Mouse (Mus musculus) embryo, embryonic 9.5 days (tissue): ENCODE data around the gene Rad17.

Source experiments
- DNase-seq: peaks from one replicate; pipeline ENCODE4 v3.0.0-alpha.2; 2017; ENCODE audit errors: extremely low spot score

The Rad17 gene

GRCm38 (mm10) chr13:100650550-100651438 is at the start of gene Rad17, which contains the start of gene Ak6:
TSS of gene Rad17 (minus strand) at chr13:100651051.
TSS of gene Ak6 (plus strand) at chr13:100650979.
- DNase-seq = peak; percentile 94

- DNase-seq = no peak
Observed at GRCm38 (mm10) chr13:100698866-100699265, 48.0 kb upstream of the Rad17 start.

- DNase-seq = no peak
Observed at GRCm38 (mm10) chr13:100697541-100697940, 46.7 kb upstream of the Rad17 start.

GRCm38 (mm10) chr13:100687513-100687912 is 36.7 kb upstream of the Rad17 start:
- no peak for DNase-seq

GRCm38 (mm10) chr13:100684355-100684754 is 33.5 kb upstream of the Rad17 start:
- DNase-seq = no peak

GRCm38 (mm10) chr13:100682837-100683236 is 32.0 kb upstream of the Rad17 start:
- no peak for DNase-seq

- DNase-seq = no peak
Observed at GRCm38 (mm10) chr13:100681615-100682014, 30.8 kb upstream of the Rad17 start.

GRCm38 (mm10) chr13:100675936-100676635 is 25.2 kb upstream of the Rad17 start:
- no peak for DNase-seq

- no peak for DNase-seq
Observed at GRCm38 (mm10) chr13:100670181-100670741, 19.4 kb upstream of the Rad17 start.

- peak; percentile 67 for DNase-seq
Observed at GRCm38 (mm10) chr13:100669291-100670022, 18.6 kb upstream of the Rad17 start, which contains the start of gene Ccdc125. TSS of gene Ccdc125 (plus strand) at chr13:100669717.

- peak; percentile 54 for DNase-seq
Observed at GRCm38 (mm10) chr13:100659864-100660456, 9.1 kb upstream of the Rad17 start.

GRCm38 (mm10) chr13:100658091-100658490 is 7.2 kb upstream of the Rad17 start:
- DNase-seq = no peak

GRCm38 (mm10) chr13:100651439-100652186 is 762 bp upstream of the Rad17 start, which contains the start of gene Taf9:
TSS of gene Taf9 (plus strand) at chr13:100651579.
- DNase-seq = no peak

GRCm38 (mm10) chr13:100648223-100648622 is 2.6 kb downstream of the Rad17 start:
- DNase-seq = no peak

- DNase-seq = no peak
Observed at GRCm38 (mm10) chr13:100642471-100643209, 8.2 kb downstream of the Rad17 start.

GRCm38 (mm10) chr13:100634106-100634691 is 16.7 kb downstream of the Rad17 start:
- DNase-seq = no peak

- no peak for DNase-seq
Observed at GRCm38 (mm10) chr13:100622241-100622640, 28.6 kb downstream of the Rad17 start.

- DNase-seq = no peak
Observed at GRCm38 (mm10) chr13:100617583-100617982, 33.3 kb downstream of the Rad17 start.
